Mouse (Mus musculus) hindbrain, embryonic 16.5 days (tissue): ENCODE measurements around the gene Lnx1. TPM values are rescaled to one million over a fixed set of nuclear protein-coding genes. Genes with fewer than 3 reads are reported as not detected.

Experiments
- ATAC-seq: fragments of 200-750 bp; cut with Nextera tagmentation; 2 replicates; pipeline ENCODE4 v1.8.0; 2017; ENCODE audit warnings: moderate TSS enrichment, moderate library complexity
- H3K27ac ChIP-seq: fragments of 300-500 bp; sonication (generic); 2 replicates; pipeline ENCODE4 v1.5.1; 2014; ENCODE audit warnings: low read depth, mild to moderate bottlenecking, control low read depth, low read length, moderate library complexity
- H3K27me3 ChIP-seq: fragments of 300-500 bp; sonication (generic); replicated peaks from 2 replicates; pipeline ENCODE4 v1.6.1; 2014; ENCODE audit warnings: low read length; ENCODE audit not compliant: control insufficient read depth, insufficient read depth
- H3K36me3 ChIP-seq: fragments of 300-500 bp; sonication (generic); 2 replicates; pipeline ENCODE4 v1.6.1; 2014; ENCODE audit warnings: mild to moderate bottlenecking, low read length, moderate library complexity, mixed read lengths; ENCODE audit not compliant: control insufficient read depth, insufficient read depth
- H3K4me1 ChIP-seq: fragments of 300-500 bp; sonication (generic); 2 replicates; pipeline ENCODE4 v1.6.1; 2014; ENCODE audit warnings: low read depth, low read length; ENCODE audit not compliant: control insufficient read depth, insufficient read depth
- H3K4me2 ChIP-seq: fragments of 300-500 bp; sonication (generic); 2 replicates; pipeline ENCODE4 v1.6.1; 2014; ENCODE audit warnings: mild to moderate bottlenecking, low read length, control low read depth, moderate library complexity
- H3K4me3 ChIP-seq: fragments of 300-500 bp; sonication (generic); 2 replicates; pipeline ENCODE4 v1.5.1; 2014; ENCODE audit warnings: mild to moderate bottlenecking, low read length, control low read depth, moderate library complexity
- H3K9ac ChIP-seq: fragments of 300-500 bp; sonication (generic); 2 replicates; pipeline ENCODE4 v1.6.1; 2014; ENCODE audit warnings: low read depth, mild to moderate bottlenecking, control low read depth, low read length, moderate library complexity
- H3K9me3 ChIP-seq: fragments of 300-500 bp; sonication (generic); 2 replicates; pipeline ENCODE4 v1.6.1; 2014; ENCODE audit warnings: mild to moderate bottlenecking, low read length, moderate library complexity; ENCODE audit not compliant: control insufficient read depth
- WGBS: fragments of 180-500 bp; shearing (Covaris S2); extraction: QIAGEN DNeasy Blood & Tissue Kit; methylation state at CpG from one replicate; pipeline ENCODE4 v1.1.7; 2014; 5-methylcytosine and 5-hydroxymethylcytosine counted together
- polyA plus RNA-seq: library from polyadenylated mRNA; unstranded; fragments of >200 nt; fragmentation: Nextera tagmentation; extraction: Ambion mirVana; gene quantifications from 2 replicates; pipeline ENCODE4 v1.2.1, GENCODE M21; 2015

Gene Lnx1
- polyA plus RNA-seq, 1 experiment from 2014 or later: 20.9 TPM

GRCm38 (mm10) chr5:74710181-74710580, 7.5 kb upstream of the Lnx1 start:
- ATAC-seq: no peak
- WGBS: 86% methylated on average over 4 of the region's 4 CpGs

DNA sequence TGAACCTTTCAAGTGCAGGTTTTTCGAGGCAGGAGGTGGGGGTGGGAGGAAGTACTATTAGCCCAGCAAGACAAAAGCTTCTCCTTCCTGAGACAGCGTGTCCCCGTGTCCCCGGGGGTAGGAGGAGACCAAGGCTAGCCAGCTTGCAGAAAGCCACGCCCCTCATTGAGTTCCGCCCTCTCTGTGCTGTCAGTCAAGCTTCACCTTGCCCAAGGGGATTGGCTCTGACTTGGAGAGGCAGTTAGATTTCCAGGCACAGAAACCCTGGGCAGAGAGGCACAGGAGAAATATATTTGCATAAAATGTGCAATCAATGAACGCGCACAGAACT, 1.7 kb upstream of the Lnx1 start:
- peak overlapping the region; percentile 33; the same call in 1 of the 2 replicates for H3K9ac ChIP-seq

More at GRCm38 (mm10) chr5:74710181-74710580, 7.5 kb upstream of the Lnx1 start:
- no peaks in the 10 kb centered on the region for H3K36me3 ChIP-seq
- H3K9me3 ChIP-seq: no peaks in the 10 kb centered on the region
- H3K27me3 ChIP-seq: no peaks in the 10 kb centered on the region
- H3K27ac ChIP-seq: no peak overlapping the region
- H3K4me2 ChIP-seq: no peak overlapping the region
- H3K4me1 ChIP-seq: no peaks in the 10 kb centered on the region
- H3K4me3 ChIP-seq: no peak overlapping the region
- H3K9ac ChIP-seq: no peak overlapping the region

GRCm38 (mm10) chr5:74703741-74704459, 1.2 kb upstream of the Lnx1 start:
- Histone ChIP-seq H3K27ac (no peak overlapping the region), H3K9ac (peak overlapping the region; percentile 33; the same call in 1 of the 2 replicates), H3K4me1 (peaks cover 5% of the 10 kb centered on the region), H3K4me3 (peak overlapping the region; percentile 42), H3K27me3 (no peaks in the 10 kb centered on the region; the same call in 1 of the 2 replicates), H3K36me3 (no peaks in the 10 kb centered on the region), H3K9me3 (no peaks in the 10 kb centered on the region), H3K4me2 (peak overlapping the region; percentile 64)
- WGBS: 16% methylated on average over 17 of the region's 17 CpGs
- peak; percentile 89 for ATAC-seq

More for the DNA sequence above, 1.7 kb upstream of the Lnx1 start:
- H3K27me3 ChIP-seq: no peaks in the 10 kb centered on the region; the same call in 1 of the 2 replicates
- H3K4me1 ChIP-seq: peaks cover 5% of the 10 kb centered on the region
- peak; percentile 94 for ATAC-seq
- H3K4me2 ChIP-seq: peak overlapping the region; percentile 64
- H3K4me3 ChIP-seq: peak overlapping the region; percentile 42
- no peaks in the 10 kb centered on the region for H3K9me3 ChIP-seq
- H3K27ac ChIP-seq: no peak overlapping the region
- no peaks in the 10 kb centered on the region for H3K36me3 ChIP-seq
- WGBS: 0% methylated on average over 8 of the region's 8 CpGs

GRCm38 (mm10) chr5:74700918-74701317, 1.8 kb downstream of the Lnx1 start:
- H3K36me3 ChIP-seq: no peaks in the 10 kb centered on the region
- peaks cover 5% of the 10 kb centered on the region for H3K4me1 ChIP-seq
- 90% methylated on average over 2 of the region's 2 CpGs for WGBS
- ATAC-seq: no peak
- H3K4me3 ChIP-seq: no peak overlapping the region
- H3K9me3 ChIP-seq: no peaks in the 10 kb centered on the region
- no peak overlapping the region for H3K4me2 ChIP-seq
- no peak overlapping the region for H3K9ac ChIP-seq
- no peak overlapping the region for H3K27ac ChIP-seq
- no peaks in the 10 kb centered on the region; the same call in 1 of the 2 replicates for H3K27me3 ChIP-seq

- no peak overlapping the region for H3K4me3 ChIP-seq
- WGBS: 90% methylated on average over 1 of the region's 1 CpGs
- H3K27me3 ChIP-seq: no peaks in the 10 kb centered on the region; the same call in 1 of the 2 replicates
These were observed 3.0 kb downstream of the Lnx1 start for GRCm38 (mm10) chr5:74699673-74700072.

DNA sequence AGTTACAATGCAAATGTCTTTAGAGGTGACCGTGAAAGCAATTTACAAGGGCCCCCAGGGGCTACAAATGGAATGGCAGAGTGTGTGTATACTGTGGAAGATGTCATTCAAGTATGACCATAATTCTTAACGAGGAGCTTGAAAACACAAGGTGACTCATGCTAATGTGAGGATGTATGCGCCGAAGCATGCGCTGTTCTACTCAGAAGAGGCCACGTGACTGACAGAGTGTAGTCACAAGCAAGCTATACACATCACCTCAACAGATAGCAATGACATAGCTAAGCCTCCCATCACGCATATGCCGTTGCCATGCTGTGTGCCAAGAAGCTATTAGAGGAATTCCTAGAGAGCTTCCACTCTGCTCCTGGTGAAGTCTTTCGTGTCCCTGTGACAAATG, 5.2 kb downstream of the Lnx1 start:
- Histone ChIP-seq H3K4me3 (no peak overlapping the region), H3K9me3 (no peaks in the 10 kb centered on the region), H3K4me2 (no peak overlapping the region), H3K27me3 (no peaks in the 10 kb centered on the region; the same call in 1 of the 2 replicates), H3K4me1 (no peaks in the 10 kb centered on the region), H3K9ac (no peak overlapping the region), H3K36me3 (no peaks in the 10 kb centered on the region), H3K27ac (no peak overlapping the region)
- 0 out of 2 replicates have a peak, but pooled peaks have one; percentile 40 for ATAC-seq
- 69% methylated on average over 9 of the region's 9 CpGs for WGBS

More at GRCm38 (mm10) chr5:74699673-74700072, 3.0 kb downstream of the Lnx1 start:
- H3K4me2 ChIP-seq: no peak overlapping the region
- ATAC-seq: no peak
- no peak overlapping the region for H3K9ac ChIP-seq
- H3K9me3 ChIP-seq: no peaks in the 10 kb centered on the region
- H3K4me1 ChIP-seq: peaks cover 5% of the 10 kb centered on the region
- H3K27ac ChIP-seq: no peak overlapping the region
- H3K36me3 ChIP-seq: no peaks in the 10 kb centered on the region

DNA sequence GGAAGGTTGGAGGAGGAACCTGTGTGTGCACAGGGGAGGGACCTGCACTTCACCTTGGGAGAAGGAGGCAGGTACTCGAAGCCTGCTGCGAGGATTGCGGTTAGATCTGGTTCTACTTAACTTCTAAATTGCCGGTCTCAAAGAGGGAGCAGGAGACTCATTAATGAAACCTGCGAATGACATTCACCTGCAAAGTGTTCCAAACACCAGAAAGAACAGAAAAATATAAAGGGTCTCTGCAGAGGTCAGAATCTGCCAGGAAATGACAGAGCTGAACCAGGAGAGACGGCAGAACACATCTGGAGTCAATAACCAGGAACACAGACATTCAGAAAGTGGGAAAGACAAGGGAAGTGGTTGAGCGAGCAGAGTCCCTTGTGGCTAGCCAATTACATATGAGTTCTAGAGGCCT, 8.3 kb downstream of the Lnx1 start:
- Histone ChIP-seq H3K9me3 (no peaks in the 10 kb centered on the region), H3K36me3 (no peaks in the 10 kb centered on the region), H3K4me1 (no peaks in the 10 kb centered on the region), H3K27me3 (no peaks in the 10 kb centered on the region), H3K4me2 (no peak overlapping the region), H3K4me3 (no peak overlapping the region), H3K27ac (no peak overlapping the region), H3K9ac (no peak overlapping the region)
- WGBS: 75% methylated on average over 7 of the region's 7 CpGs
- no peak for ATAC-seq

DNA sequence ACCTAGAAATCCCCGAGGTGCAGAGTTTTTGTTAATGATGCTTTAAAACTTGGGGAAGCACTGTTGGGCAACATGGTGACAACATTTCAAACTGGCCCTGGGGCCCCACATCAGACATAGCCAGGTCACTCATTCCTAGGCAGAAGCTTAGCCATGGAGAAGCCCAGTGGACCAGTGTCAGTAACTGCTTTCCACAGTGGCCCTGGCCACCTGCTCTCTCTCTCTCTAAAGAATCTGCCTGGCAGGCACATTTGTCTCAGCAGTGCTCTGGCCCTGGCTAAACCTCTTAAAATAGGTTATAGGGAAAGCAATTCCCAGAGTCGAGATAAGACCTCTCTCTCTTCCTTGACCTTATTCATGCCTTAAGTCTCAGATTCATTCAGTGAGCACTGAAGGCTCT, 8.9 kb downstream of the Lnx1 start:
- Histone ChIP-seq H3K27ac (no peak overlapping the region), H3K4me3 (no peak overlapping the region), H3K36me3 (no peaks in the 10 kb centered on the region), H3K9ac (no peak overlapping the region), H3K9me3 (no peaks in the 10 kb centered on the region), H3K4me2 (no peak overlapping the region), H3K27me3 (no peaks in the 10 kb centered on the region), H3K4me1 (no peaks in the 10 kb centered on the region)
- no peak for ATAC-seq
- WGBS: 70% methylated on average over 2 of the region's 2 CpGs

- Histone ChIP-seq H3K36me3 (no peaks in the 10 kb centered on the region), H3K4me1 (no peaks in the 10 kb centered on the region), H3K9ac (no peak overlapping the region), H3K27ac (no peak overlapping the region), H3K4me3 (no peak overlapping the region), H3K27me3 (no peaks in the 10 kb centered on the region), H3K9me3 (no peaks in the 10 kb centered on the region), H3K4me2 (no peak overlapping the region)
- 89% methylated on average over 6 of the region's 6 CpGs for WGBS
- ATAC-seq: no peak
These were observed 10.2 kb downstream of the Lnx1 start for GRCm38 (mm10) chr5:74692411-74693090.
